Mouse (Mus musculus) spleen, embryonic (tissue): ENCODE results near the gene Cyth1.

ENCODE experiments used
- CTCF ChIA-PET: fragments of 350-600 bp; sonication (Branson Sonifier 250); formaldehyde crosslinking; loops from one replicate; lab custom pipeline; 2022; lab: Charles Lee

Cyth1 gene

GRCm38 (mm10) chr11:118225056-118225836 is 23.1 kb downstream of the Cyth1 start:
- CTCF ChIA-PET: interaction anchor here (0.6 to 1.0 kb wide), 6 partner anchors 8 to 210 kb away, joined by 4 to 6 read pairs (median 5); no protein-coding TSS in a partner anchor

- CTCF ChIA-PET: interaction anchor here (0.6 to 1.0 kb wide), 2 partner anchors 80 to 125 kb away, joined by 3 to 4 read pairs; no protein-coding TSS in a partner anchor
These were observed 24.9 kb downstream of the Cyth1 start for GRCm38 (mm10) chr11:118223416-118224067.

GRCm38 (mm10) chr11:118222917-118223316 is 25.5 kb downstream of the Cyth1 start:
- CTCF ChIA-PET: interaction anchor here (0.6 to 1.0 kb wide), 2 partner anchors 79 to 124 kb away, joined by 3 to 4 read pairs; no protein-coding TSS in a partner anchor

- CTCF ChIA-PET: interaction anchor here (0.6 to 1.0 kb wide), 2 partner anchors 78 to 124 kb away, joined by 3 to 4 read pairs; no protein-coding TSS in a partner anchor
These were observed 26.0 kb downstream of the Cyth1 start for GRCm38 (mm10) chr11:118222351-118222885.

- CTCF ChIA-PET: interaction anchor here (0.5 to 1.6 kb wide), 10 partner anchors 9 to 139 kb away, joined by 3 to 9 read pairs (median 4); no protein-coding TSS in a partner anchor
These were observed 27.7 kb downstream of the Cyth1 start for GRCm38 (mm10) chr11:118220561-118221262.

- CTCF ChIA-PET: interaction anchor here (0.8 kb wide), 1 partner anchor 71 kb away, joined by 3 read pairs; no protein-coding TSS in a partner anchor
These were observed 29.3 kb downstream of the Cyth1 start for GRCm38 (mm10) chr11:118219066-118219465.

GRCm38 (mm10) chr11:118216468-118216867 is 31.9 kb downstream of the Cyth1 start:
- CTCF ChIA-PET: no interaction called here

GRCm38 (mm10) chr11:118215928-118216458 is 32.4 kb downstream of the Cyth1 start:
- CTCF ChIA-PET: no interaction called here

GRCm38 (mm10) chr11:118212636-118213112 is 35.7 kb downstream of the Cyth1 start:
- CTCF ChIA-PET: interaction anchor here (0.8 to 1.9 kb wide), 2 partner anchors 8 to 25 kb away, joined by 4 to 8 read pairs; no protein-coding TSS in a partner anchor

GRCm38 (mm10) chr11:118211749-118212635 is 36.4 kb downstream of the Cyth1 start:
- CTCF ChIA-PET: interaction anchor here (0.5 to 1.9 kb wide), 8 partner anchors 9 to 926 kb away, joined by 3 to 8 read pairs (median 4); no protein-coding TSS in a partner anchor

- CTCF ChIA-PET: interaction anchor here (0.6 to 1.9 kb wide), 3 partner anchors 10 to 36 kb away, joined by 3 to 8 read pairs (median 4); no protein-coding TSS in a partner anchor
These were observed 37.4 kb downstream of the Cyth1 start for GRCm38 (mm10) chr11:118210962-118211361.

- CTCF ChIA-PET: no interaction called here
These were observed 38.3 kb downstream of the Cyth1 start for GRCm38 (mm10) chr11:118210116-118210515.

- CTCF ChIA-PET: interaction anchor here (0.5 kb wide), 1 partner anchor 11 kb away, joined by 4 read pairs; no protein-coding TSS in a partner anchor
These were observed 39.0 kb downstream of the Cyth1 start for GRCm38 (mm10) chr11:118209376-118209775.

- CTCF ChIA-PET: interaction anchor here (0.5 to 0.8 kb wide), 2 partner anchors 12 to 17 kb away, joined by 4 to 5 read pairs; no protein-coding TSS in a partner anchor
These were observed 39.6 kb downstream of the Cyth1 start for GRCm38 (mm10) chr11:118208672-118209272.

- CTCF ChIA-PET: no interaction called here
These were observed 40.9 kb downstream of the Cyth1 start for GRCm38 (mm10) chr11:118207424-118208033.

- CTCF ChIA-PET: interaction anchor here (0.6 to 0.8 kb wide), 5 partner anchors 10 to 751 kb away, joined by 3 to 8 read pairs (median 4); no protein-coding TSS in a partner anchor
These were observed 42.1 kb downstream of the Cyth1 start for GRCm38 (mm10) chr11:118206267-118206666.

- CTCF ChIA-PET: no interaction called here
These were observed 44.9 kb downstream of the Cyth1 start for GRCm38 (mm10) chr11:118203469-118203868.
